19 mouse cellular contexts compared by ENCODE assay signal in genomic region chr5:89123270-89123903, GRCm38 (mm10).
DNase-seq lines count a peak whose midpoint lies in the region; ATAC-seq and TF ChIP-seq lines count a peak whose summit lies in the region.
"Had no signal": no experiment of that assay in that cellular context is flagged by ENCODE, and none has a peak within 500 bp of the region (broad histone marks: within the 10 kb centered on the region; RNA-seq: fewer than 3 reads in every experiment).

No protein-coding gene starts in this region.

- H3K27ac ChIP-seq in midbrain, postnatal 0 days (ENCODE audit: low read depth, low read length): no peak overlapping the region
- H3K27ac ChIP-seq in midbrain, embryonic 16.5 days (ENCODE audit: low read length): no peak overlapping the region
- H3K27ac ChIP-seq: embryonic facial prominence, embryonic 10.5 days; heart, embryonic 10.5 days; left cerebral cortex, adult 2 months; liver, embryonic 13.5 days had no signal

- H3K4me1 ChIP-seq in midbrain, postnatal 0 days (ENCODE audit: insufficient read depth, low read length): no peaks in the 10 kb centered on the region
- H3K4me1 ChIP-seq in midbrain, embryonic 16.5 days (ENCODE audit: control insufficient read depth, insufficient read depth, low read length): no peaks in the 10 kb centered on the region
- H3K4me1 ChIP-seq: embryonic facial prominence, embryonic 10.5 days; heart, embryonic 10.5 days; liver, embryonic 13.5 days; megakaryocyte, embryonic 14.5 days had no signal

- no peaks in the 10 kb centered on the region for H3K9me3 ChIP-seq in midbrain, postnatal 0 days (ENCODE audit: low read length)
- H3K9me3 ChIP-seq in midbrain, embryonic 16.5 days (replicated peaks; ENCODE audit: control insufficient read depth, low read length, poor library complexity, severe bottlenecking): no peaks in the 10 kb centered on the region
- H3K9me3 ChIP-seq: embryonic facial prominence, embryonic 10.5 days; heart, embryonic 10.5 days; liver, embryonic 13.5 days had no signal

- no peak overlapping the region for H3K4me2 ChIP-seq in midbrain, postnatal 0 days (ENCODE audit: low read depth, low read length, poor library complexity, severe bottlenecking)
- no peak overlapping the region for H3K4me2 ChIP-seq in midbrain, embryonic 16.5 days (ENCODE audit: low read length)
- H3K4me2 ChIP-seq: liver, embryonic 13.5 days had no signal

- intact Hi-C loops in gastrocnemius, postnatal 36 days (cut with DNase I): no loop called here

- WGBS in midbrain, postnatal 0 days: 71% methylated on average over 9 of the region's 9 CpGs
- WGBS in midbrain, embryonic 16.5 days: 70% methylated on average over 9 of the region's 9 CpGs

- no peak for ATAC-seq in midbrain, postnatal 0 days (ENCODE audit: low FRiP score)
- ATAC-seq in midbrain, embryonic 16.5 days: no peak
- ATAC-seq: forebrain, postnatal 0 days; hindbrain, embryonic 16.5 days; lung, postnatal 0 days had no signal

- no peak overlapping the region for H3K4me3 ChIP-seq in midbrain, postnatal 0 days (ENCODE audit: low read depth, low read length)
- no peak overlapping the region for H3K4me3 ChIP-seq in midbrain, embryonic 16.5 days (ENCODE audit: low read depth, low read length)
- H3K4me3 ChIP-seq: embryonic facial prominence, embryonic 10.5 days; heart, embryonic 10.5 days; left cerebral cortex, adult 2 months; liver, embryonic 13.5 days; megakaryocyte, embryonic 14.5 days had no signal

- H3K36me3 ChIP-seq in midbrain, postnatal 0 days (ENCODE audit: insufficient read depth, low read length): no peaks in the 10 kb centered on the region
- no peaks in the 10 kb centered on the region for H3K36me3 ChIP-seq in midbrain, embryonic 16.5 days (ENCODE audit: control insufficient read depth, insufficient read depth, low read length)
- H3K36me3 ChIP-seq: embryonic facial prominence, embryonic 10.5 days; heart, embryonic 10.5 days; liver, embryonic 13.5 days had no signal

- DNase-seq in adrenal gland, adult 2 months: peak; percentile 53
- DNase-seq in adrenal gland, postnatal 4 days (ENCODE audit: low spot score in 2 of 2): no peak
- DNase-seq in midbrain, postnatal 0 days (ENCODE audit: low spot score): peak; percentile 12
- peak; percentile 72 for DNase-seq in kidney, adult 9 months
- peak; percentile 56 to 69 for DNase-seq in kidney, postnatal 4 days
- DNase-seq in gastrocnemius, postnatal 36 days: no peak
- no peak for DNase-seq in urinary bladder, postnatal 25 days (ENCODE audit: low spot score)
- DNase-seq: forebrain, postnatal 0 days; gastrocnemius, postnatal 14 days; heart, postnatal 14 days; liver, embryonic 13.5 days; thymus, adult 18-20 months had no signal

- no peaks in the 10 kb centered on the region for H3K27me3 ChIP-seq in midbrain, postnatal 0 days (ENCODE audit: insufficient read depth, low read length)
- H3K27me3 ChIP-seq in midbrain, embryonic 16.5 days (ENCODE audit: control insufficient read depth, insufficient read depth, low read depth, low read length): no peaks in the 10 kb centered on the region
- H3K27me3 ChIP-seq: liver, embryonic 13.5 days; megakaryocyte, embryonic 14.5 days had no signal

- H3K9ac ChIP-seq in midbrain, postnatal 0 days (replicated peaks; ENCODE audit: low read length, poor library complexity, severe bottlenecking): no peak overlapping the region
- H3K9ac ChIP-seq in midbrain, embryonic 16.5 days (ENCODE audit: low read depth, low read length): no peak overlapping the region
- H3K9ac ChIP-seq: forebrain, postnatal 0 days; liver, embryonic 13.5 days had no signal

- no peak for TF ChIP-seq CTCF in midbrain, postnatal 0 days (IDR thresholded peaks at IDR 0.05)

Comparison
In these comparisons a context has a peak if more than half of its experiments do, and no peak if none do; other contexts are left out.
1. DNase-seq: peak in adrenal gland, adult 2 months (single experiment), midbrain, postnatal 0 days (single experiment), kidney, adult 9 months (single experiment) and kidney, postnatal 4 days (2 of 2); none in adrenal gland, postnatal 4 days (0 of 2), gastrocnemius, postnatal 36 days (0 of 2) and urinary bladder, postnatal 25 days (single experiment).